Mouse (Mus musculus): ENCODE measurements around the gene Gstm5. TPM values are rescaled to one million over a fixed set of nuclear protein-coding genes. Genes with fewer than 3 reads are reported as not detected.
"Not testable (repeated sequence)": the region's sequence is repeated elsewhere in the genome, so short reads cannot be mapped to it uniquely, and the experiment has no call there.

Gene Gstm5
- polyA plus RNA-seq, 1 experiment from 2014 or later: 217 TPM

DNA sequence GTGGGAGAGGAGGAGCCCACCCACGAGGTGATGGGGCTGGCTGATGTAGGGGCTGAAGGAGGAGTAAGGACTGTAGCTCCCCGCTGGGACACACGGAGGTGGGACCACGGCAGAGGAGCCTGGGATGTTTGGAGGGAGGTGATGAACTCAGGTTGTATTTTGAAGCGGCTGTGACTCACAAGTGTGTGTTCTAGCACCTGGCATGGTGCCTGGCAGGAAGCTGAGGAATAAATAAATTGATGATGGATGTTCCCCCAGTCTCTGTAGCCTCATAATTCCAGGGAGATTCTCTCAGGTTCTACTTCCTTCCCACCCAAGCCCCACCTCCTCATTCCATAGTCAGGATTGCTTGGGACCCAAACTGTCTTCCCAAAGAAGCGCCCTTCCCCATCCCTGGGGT lies 20.4 kb upstream of the Gstm5 start:
- H3K27me3 ChIP-seq: no peaks in the 10 kb centered on the region
- no peak overlapping the region for H3K4me2 ChIP-seq
- H3K4me1 ChIP-seq (replicated peaks): peaks cover 7% of the 10 kb centered on the region; the same call in 1 of the 2 replicates
- H3K4me3 ChIP-seq (replicated peaks): no peak overlapping the region
- H3K9ac ChIP-seq (replicated peaks): no peak overlapping the region
- WGBS: 54% methylated on average over 6 of the region's 6 CpGs
- no peaks in the 10 kb centered on the region for H3K36me3 ChIP-seq
- ATAC-seq (ENCODE audit: insufficient number of reproducible peaks, insufficient read depth, low FRiP score, low TSS enrichment, low read depth): no peak
- H3K27ac ChIP-seq: no peak overlapping the region
- no peaks in the 10 kb centered on the region for H3K9me3 ChIP-seq

DNA sequence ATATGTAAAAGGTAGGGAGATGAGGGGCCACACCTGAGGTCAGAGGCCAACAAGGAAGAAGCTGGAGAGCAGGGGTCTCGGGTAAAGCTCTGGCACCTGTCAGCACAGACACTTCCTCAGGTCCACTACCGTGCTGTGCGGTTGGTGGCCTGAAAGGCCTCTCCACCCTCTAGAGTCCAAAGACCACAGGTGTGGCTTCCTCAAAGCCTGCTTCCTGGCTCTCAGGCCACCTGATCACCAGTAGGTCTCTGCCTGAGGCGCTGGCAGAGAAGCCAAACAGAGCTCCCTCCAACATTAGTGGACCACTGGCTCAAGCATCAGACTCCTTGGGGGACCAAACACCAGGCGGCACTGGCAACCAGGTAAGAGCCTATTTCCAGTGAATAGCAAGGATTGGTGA lies 18.6 kb upstream of the Gstm5 start, which contains the start of gene Eps8l3:
Eps8l3 (plus strand) TSS at position 225 of the 400 bp plus-strand sequence.
- no peak within 1 kb of the TSS for H3K4me3 ChIP-seq (replicated peaks)
- peaks cover 7% of the 10 kb centered on the region; the same call in 1 of the 2 replicates for H3K4me1 ChIP-seq (replicated peaks)
- H3K9me3 ChIP-seq: no peaks in the 10 kb centered on the region
- no peak within 1 kb of the TSS for H3K4me2 ChIP-seq
- H3K36me3 ChIP-seq: no peaks in the 10 kb centered on the region
- no peak within 1 kb of the TSS for H3K9ac ChIP-seq (replicated peaks)
- H3K27ac ChIP-seq: no peak within 1 kb of the TSS
- 86% methylated on average over 5 of the region's 5 CpGs for whole genome bisulfite sequencing
- no peak for ATAC-seq (ENCODE audit: insufficient number of reproducible peaks, insufficient read depth, low FRiP score, low TSS enrichment, low read depth)
- no peaks in the 10 kb centered on the region for H3K27me3 ChIP-seq

GRCm38 (mm10) chr3:107877747-107878736 lies 17.6 kb upstream of the Gstm5 start:
- 82% methylated on average over 12 of the region's 12 CpGs for WGBS
- no peak overlapping the region for H3K4me2 ChIP-seq
- H3K9me3 ChIP-seq: no peaks in the 10 kb centered on the region
- H3K4me1 ChIP-seq (replicated peaks): peaks cover 7% of the 10 kb centered on the region; the same call in 1 of the 2 replicates
- no peak overlapping the region for H3K4me3 ChIP-seq (replicated peaks)
- no peaks in the 10 kb centered on the region for H3K36me3 ChIP-seq
- no peak overlapping the region for H3K9ac ChIP-seq (replicated peaks)
- ATAC-seq (ENCODE audit: insufficient number of reproducible peaks, insufficient read depth, low FRiP score, low TSS enrichment, low read depth): no peak
- no peak overlapping the region for H3K27ac ChIP-seq
- H3K27me3 ChIP-seq: no peaks in the 10 kb centered on the region

GRCm38 (mm10) chr3:107887674-107888495 lies 7.7 kb upstream of the Gstm5 start:
- peak; percentile 66; the same call in 1 of the 2 replicates for ATAC-seq (ENCODE audit: insufficient number of reproducible peaks, insufficient read depth, low FRiP score, low TSS enrichment, low read depth)
- Histone ChIP-seq H3K9me3 (peaks cover 4% of the 10 kb centered on the region; the same call in 1 of the 2 replicates), H3K36me3 (no peaks in the 10 kb centered on the region), H3K4me2 (no peak overlapping the region), H3K27me3 (no peaks in the 10 kb centered on the region), H3K4me1 (replicated peaks) (no peaks in the 10 kb centered on the region), H3K4me3 (replicated peaks) (no peak overlapping the region), H3K27ac (no peak overlapping the region), H3K9ac (replicated peaks) (no peak overlapping the region)
- 86% methylated on average over 9 of the region's 9 CpGs for WGBS

DNA sequence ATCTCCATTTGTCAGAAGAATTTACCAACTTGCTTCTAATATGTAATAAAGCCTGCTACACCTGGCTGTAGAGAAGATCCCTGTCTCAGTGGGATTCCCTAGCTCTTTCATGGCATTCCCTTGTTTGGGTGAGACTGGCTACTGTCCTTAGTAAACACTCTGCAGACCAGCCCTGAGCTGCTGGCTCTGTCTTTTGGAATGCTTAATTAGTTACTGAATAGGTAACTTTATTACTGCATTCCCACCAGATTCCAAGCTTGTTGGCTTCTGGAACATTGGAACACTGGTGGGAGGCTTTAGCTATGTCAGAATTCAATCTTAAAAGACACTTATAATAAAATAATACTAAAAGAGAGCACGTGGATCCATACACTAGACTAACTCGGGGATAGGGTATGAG lies 6.4 kb upstream of the Gstm5 start:
- H3K4me1 ChIP-seq (replicated peaks); H3K4me2 ChIP-seq; H3K9me3 ChIP-seq; H3K27ac ChIP-seq; H3K27me3 ChIP-seq; ATAC-seq (ENCODE audit: insufficient number of reproducible peaks, insufficient read depth, low FRiP score, low TSS enrichment, low read depth); H3K36me3 ChIP-seq; H3K9ac ChIP-seq (replicated peaks); H3K4me3 ChIP-seq (replicated peaks): not testable (repeated sequence)
- 81% methylated on average over 2 of the region's 2 CpGs for WGBS

- Histone ChIP-seq H3K9me3 (no peaks in the 10 kb centered on the region), H3K36me3 (peaks cover 24% of the 10 kb centered on the region), H3K9ac (replicated peaks) (peak overlapping the region; percentile 76), H3K27ac (no peak overlapping the region; the same call in 1 of the 2 replicates), H3K4me3 (replicated peaks) (peak overlapping the region; percentile 61), H3K27me3 (no peaks in the 10 kb centered on the region), H3K4me1 (replicated peaks) (peaks cover 13% of the 10 kb centered on the region), H3K4me2 (peak overlapping the region; percentile 60)
- 9% methylated on average over 6 of the region's 6 CpGs for WGBS
- ATAC-seq (ENCODE audit: insufficient number of reproducible peaks, insufficient read depth, low FRiP score, low TSS enrichment, low read depth): peak; percentile 17; the same call in 1 of the 2 replicates
These were observed 364 bp upstream of the Gstm5 start for GRCm38 (mm10) chr3:107895194-107895719.

GRCm38 (mm10) chr3:107898691-107899090 lies 3.1 kb downstream of the Gstm5 start:
- no peaks in the 10 kb centered on the region for H3K27me3 ChIP-seq
- H3K4me3 ChIP-seq (replicated peaks): no peak overlapping the region
- no peak for ATAC-seq (ENCODE audit: insufficient number of reproducible peaks, insufficient read depth, low FRiP score, low TSS enrichment, low read depth)
- no peak overlapping the region for H3K9ac ChIP-seq (replicated peaks)
- no peak overlapping the region for H3K4me2 ChIP-seq
- peaks cover 23% of the 10 kb centered on the region for H3K4me1 ChIP-seq (replicated peaks)
- no peaks in the 10 kb centered on the region for H3K9me3 ChIP-seq
- WGBS: 91% methylated on average over 13 of the region's 13 CpGs
- H3K36me3 ChIP-seq: peaks cover 24% of the 10 kb centered on the region
- H3K27ac ChIP-seq: no peak overlapping the region

GRCm38 (mm10) chr3:107900955-107901673 lies 5.5 kb downstream of the Gstm5 start:
- Histone ChIP-seq H3K36me3 (peaks cover 24% of the 10 kb centered on the region), H3K4me1 (replicated peaks) (peaks cover 16% of the 10 kb centered on the region), H3K9ac (replicated peaks) (no peak overlapping the region), H3K4me2 (no peak overlapping the region), H3K4me3 (replicated peaks) (no peak overlapping the region), H3K27me3 (no peaks in the 10 kb centered on the region), H3K27ac (no peak overlapping the region), H3K9me3 (no peaks in the 10 kb centered on the region)
- 52% methylated on average over 11 of the region's 11 CpGs for WGBS
- ATAC-seq (ENCODE audit: insufficient number of reproducible peaks, insufficient read depth, low FRiP score, low TSS enrichment, low read depth): no peak

DNA sequence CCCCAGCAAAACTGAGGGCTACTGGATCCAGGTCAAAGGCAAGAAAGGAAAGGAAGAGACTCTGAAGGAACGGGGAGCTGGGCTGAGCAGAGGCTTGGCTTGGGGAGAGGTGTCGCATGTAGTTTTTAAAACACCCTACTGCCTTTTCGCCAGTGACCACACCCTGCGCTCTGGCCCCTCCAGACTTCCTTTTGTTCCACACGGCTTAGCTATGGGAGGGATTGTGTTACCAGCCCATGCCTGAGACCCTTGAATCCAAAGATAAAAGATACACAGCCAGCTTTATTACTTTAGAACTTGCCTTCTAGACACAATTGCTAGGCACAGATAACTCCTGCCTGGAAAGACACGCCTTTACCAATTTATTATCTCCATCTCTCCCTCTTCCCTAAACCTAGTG lies 10.3 kb downstream of the Gstm5 start:
- H3K36me3 ChIP-seq: no peaks in the 10 kb centered on the region
- ATAC-seq (ENCODE audit: insufficient number of reproducible peaks, insufficient read depth, low FRiP score, low TSS enrichment, low read depth): no peak
- no peaks in the 10 kb centered on the region for H3K9me3 ChIP-seq
- H3K9ac ChIP-seq (replicated peaks): no peak overlapping the region
- 65% methylated on average over 6 of the region's 6 CpGs for WGBS
- no peak overlapping the region for H3K27ac ChIP-seq
- no peaks in the 10 kb centered on the region for H3K27me3 ChIP-seq
- H3K4me3 ChIP-seq (replicated peaks): no peak overlapping the region
- peaks cover 9% of the 10 kb centered on the region; the same call in 1 of the 2 replicates for H3K4me1 ChIP-seq (replicated peaks)
- no peak overlapping the region for H3K4me2 ChIP-seq

DNA sequence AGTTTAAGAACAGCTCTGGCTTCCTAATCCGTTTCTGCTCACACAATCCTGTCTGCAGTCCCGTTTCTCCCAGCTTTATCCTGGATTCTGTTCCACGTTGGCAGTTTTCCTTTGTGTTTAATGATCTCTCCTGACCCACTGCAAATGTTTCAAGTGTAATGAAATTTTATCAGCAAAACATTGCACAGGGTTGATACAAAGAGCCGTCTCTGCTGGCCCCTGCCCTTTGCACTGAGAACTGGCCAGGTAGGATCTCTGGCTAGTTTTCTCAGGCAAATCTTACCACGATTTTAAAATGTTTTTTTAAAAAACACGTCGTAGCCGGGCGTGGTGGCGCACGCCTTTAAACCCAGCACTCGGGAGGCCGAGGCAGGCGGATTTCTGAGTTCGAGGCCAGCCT lies 21.1 kb downstream of the Gstm5 start:
- Histone ChIP-seq H3K4me1 (replicated peaks) (no peaks in the 10 kb centered on the region), H3K27ac (no peak overlapping the region), H3K4me3 (replicated peaks) (no peak overlapping the region), H3K9me3 (no peaks in the 10 kb centered on the region), H3K36me3 (no peaks in the 10 kb centered on the region), H3K4me2 (no peak overlapping the region), H3K27me3 (no peaks in the 10 kb centered on the region), H3K9ac (replicated peaks) (no peak overlapping the region)
- 82% methylated on average over 15 of the region's 15 CpGs for WGBS
- no peak for ATAC-seq (ENCODE audit: insufficient number of reproducible peaks, insufficient read depth, low FRiP score, low TSS enrichment, low read depth)

Data from limb, embryonic 12.5 days (tissue).